Mouse (Mus musculus) heart, adult 8-10 months (tissue): ENCODE results near the gene Rps6kc1. TPM values are rescaled to one million over a fixed set of nuclear protein-coding genes. Genes with fewer than 3 reads are reported as not detected.
"Not testable (repeated sequence)": the region's sequence is repeated elsewhere in the genome, so short reads cannot be mapped to it uniquely, and the experiment has no call there.

Source experiments
- DNase-seq: peaks from one replicate; pipeline ENCODE4 v3.0.0; 2022; ENCODE audit warnings: low spot score
- total RNA-seq, 4 experiments: library from RNA; stranded (reverse); gene quantifications; 2 replicates each; pipeline ENCODE4 v1.2.4; 2022

Gene Rps6kc1
- 10 to 100 TPM; 14.2 to 18.5 (median 17.0) TPM for total RNA-seq

DNA sequence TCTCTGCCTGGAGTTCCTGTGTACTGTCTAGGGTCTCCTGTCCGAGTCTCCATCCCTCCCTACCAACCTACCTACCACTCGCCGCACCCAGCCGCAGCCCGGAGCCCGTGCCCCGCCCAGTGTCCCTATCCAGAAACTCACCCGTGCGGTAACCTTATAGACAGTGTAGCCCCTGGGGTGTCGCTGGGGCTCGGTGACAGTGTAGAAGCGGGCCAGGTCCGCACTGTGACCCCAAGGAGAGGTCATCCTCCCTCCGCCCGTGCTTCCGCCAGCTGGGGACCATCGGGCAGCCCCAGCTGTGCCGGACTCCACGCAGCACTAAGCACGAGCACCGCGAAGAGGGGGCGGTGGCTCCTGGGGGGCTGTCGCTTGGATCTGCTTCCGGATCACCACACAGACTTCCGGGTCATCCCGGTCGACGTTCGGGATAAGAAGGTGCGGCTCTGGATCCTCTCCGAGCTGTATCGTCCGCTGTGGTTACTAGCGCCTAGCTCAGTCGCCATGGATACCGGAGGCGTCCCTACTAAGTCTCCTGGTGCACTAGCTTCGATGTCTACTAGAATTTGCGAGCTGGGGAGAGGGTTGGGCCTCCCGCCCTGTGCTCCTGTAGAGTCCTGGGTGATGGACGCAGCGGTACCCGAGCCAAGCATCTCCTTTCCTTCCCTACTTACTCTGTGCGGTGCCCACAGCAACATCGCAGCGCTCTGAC lies at the start of gene Rps6kc1:
Gene Rps6kc1, minus strand, starts transcription at position 356 of the 709 bp plus-strand sequence.
- peak; percentile 72 for DNase-seq

DNA sequence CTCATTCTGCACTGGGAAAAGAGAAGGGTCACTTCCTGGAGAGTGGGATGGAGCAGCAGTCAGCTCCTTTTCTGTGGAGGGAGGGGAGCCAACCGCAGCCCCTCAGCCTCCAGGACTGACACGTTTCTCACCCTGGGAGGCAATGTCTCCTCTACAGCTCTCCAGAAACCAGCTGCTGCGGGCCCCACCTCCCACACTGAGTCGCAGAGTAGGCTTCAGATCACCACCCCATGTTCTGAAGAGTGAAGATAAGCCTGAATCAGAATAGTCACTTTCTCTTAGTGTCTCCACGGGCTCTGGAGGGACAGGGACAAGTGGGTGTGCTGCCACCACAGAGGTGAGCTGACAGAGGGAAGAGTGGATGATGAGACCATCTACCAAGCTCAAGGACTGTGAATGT lies 47.3 kb upstream of the Rps6kc1 start:
- DNase-seq = no peak

DNA sequence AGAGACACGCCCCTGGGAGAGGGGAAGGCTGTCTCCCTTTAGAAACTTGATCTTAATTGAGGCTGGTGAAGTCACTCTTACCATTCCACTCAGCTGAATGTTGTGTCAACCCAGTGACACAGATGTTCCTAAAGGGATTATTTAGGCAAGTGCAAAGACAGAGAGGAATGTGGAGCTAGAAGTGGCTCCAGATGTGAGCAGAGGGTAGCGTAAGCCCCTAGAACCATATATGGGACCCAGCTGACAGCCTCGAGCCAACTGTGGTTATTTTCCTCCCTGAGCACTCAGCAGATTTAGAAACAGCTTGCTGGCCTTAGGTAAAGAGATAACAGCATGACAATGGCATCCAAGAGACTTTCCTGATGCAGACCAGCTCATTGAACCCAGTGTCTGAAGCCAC lies 41.4 kb upstream of the Rps6kc1 start:
- DNase-seq = no peak

DNA sequence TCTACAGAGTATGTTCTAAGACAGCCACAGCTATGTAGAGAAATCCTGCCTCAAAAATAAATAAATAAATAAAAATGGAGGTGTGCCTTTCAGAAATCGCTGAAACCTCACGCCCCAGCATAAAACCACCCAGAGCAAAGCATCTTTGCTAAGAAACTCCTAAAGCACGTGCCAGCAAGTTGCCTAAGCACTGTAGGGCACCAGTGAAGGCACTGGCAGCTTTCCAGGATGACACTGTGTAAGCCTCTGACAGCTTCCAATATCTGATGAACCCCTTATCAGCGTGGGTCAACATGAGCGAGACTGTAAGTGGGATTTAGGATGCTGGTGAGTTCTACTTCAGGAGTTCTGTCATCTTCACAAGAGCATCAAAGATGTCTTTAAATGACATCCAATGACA lies 39.4 kb upstream of the Rps6kc1 start:
- DNase-seq = no peak

DNA sequence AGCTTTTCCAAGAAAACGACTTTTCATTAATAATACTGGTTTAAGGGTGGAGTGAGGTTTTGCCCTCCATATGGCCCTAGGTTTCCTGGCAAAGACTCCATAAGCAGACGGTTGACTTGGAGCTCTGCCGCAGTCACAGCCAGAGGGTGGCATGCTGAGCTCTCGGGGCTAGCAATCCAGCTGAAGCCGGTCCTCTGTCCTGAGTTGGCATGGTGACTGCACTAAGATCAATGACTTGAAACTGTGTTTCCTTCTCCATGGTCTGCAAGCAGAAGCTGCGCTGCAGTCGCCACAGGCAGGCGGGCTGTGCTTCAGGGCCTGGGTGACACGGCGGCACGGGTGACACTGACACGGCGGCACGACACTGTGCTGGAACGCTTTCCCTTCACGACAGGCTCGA lies 37.3 kb upstream of the Rps6kc1 start:
- DNase-seq = no peak

DNA sequence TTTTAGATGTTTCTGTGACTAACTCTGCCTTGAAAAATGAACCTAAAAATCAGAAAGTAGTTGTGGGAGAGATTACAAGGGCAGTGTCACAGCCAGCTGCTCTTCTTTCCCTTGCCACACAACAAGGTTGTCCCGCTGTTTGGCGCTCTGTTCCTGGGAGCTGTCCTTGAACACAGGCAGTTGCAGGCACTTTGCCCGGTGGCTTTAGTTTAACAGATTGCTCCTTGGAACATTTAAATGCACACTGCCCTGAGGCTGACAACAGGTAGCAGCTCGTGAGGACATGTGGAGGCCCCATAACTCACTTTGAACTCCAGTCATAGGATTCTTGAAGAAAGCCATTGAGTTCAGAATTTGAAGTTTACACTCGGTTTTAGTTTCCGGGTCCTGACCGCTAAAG lies 36.9 kb upstream of the Rps6kc1 start:
- no peak for DNase-seq

DNA sequence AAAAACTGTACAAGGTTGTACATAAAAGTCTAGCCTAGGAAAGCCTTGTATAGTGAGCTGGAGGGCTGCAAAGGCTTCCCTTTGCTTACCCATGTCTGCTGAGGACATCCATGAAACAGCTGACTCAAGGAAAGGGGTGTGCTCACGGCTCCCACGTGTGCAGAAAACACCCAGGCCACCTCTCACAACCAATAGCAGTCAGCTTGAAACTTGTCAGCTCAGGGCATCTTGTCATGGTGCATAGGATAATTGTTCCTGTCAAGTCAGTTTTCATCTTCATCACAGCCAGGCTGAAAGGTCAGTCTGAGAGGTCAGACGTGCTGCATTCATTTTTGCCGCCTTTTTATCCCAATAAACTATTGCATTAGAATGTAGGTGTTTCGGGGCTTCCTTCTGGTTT lies 36.4 kb upstream of the Rps6kc1 start:
- DNase-seq = no peak

DNA sequence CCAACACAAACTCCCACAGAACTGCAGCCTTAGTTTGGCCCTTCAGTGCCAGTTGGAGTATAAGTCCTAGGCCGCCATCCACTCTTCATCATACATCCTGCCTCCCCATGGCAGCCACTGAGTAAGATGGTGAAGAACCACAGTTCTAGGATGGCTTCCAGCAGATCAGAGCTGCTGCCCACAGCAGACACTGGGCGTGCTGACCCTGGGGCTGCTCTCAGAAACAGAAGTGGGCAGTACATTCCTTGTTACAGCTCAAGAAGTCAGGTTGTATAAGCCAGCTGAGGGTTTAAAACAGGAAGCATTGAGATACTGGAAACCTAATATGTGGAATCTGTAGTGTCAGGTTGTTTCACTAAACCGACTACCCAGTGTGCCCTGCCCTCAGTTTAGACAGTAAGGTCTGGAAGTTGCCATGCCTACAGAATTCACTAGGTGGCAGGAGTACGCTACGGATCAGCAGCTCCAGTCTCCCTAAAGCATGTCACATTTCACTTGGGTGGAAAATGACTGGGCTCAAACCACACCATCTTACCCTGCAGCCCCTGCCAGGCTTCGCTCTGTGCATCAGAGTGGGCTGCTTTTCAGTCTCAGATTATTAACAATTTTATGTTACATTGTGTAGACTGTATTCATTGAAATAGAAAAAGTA lies 32.7 kb upstream of the Rps6kc1 start:
- peak; percentile 79 for DNase-seq

DNA sequence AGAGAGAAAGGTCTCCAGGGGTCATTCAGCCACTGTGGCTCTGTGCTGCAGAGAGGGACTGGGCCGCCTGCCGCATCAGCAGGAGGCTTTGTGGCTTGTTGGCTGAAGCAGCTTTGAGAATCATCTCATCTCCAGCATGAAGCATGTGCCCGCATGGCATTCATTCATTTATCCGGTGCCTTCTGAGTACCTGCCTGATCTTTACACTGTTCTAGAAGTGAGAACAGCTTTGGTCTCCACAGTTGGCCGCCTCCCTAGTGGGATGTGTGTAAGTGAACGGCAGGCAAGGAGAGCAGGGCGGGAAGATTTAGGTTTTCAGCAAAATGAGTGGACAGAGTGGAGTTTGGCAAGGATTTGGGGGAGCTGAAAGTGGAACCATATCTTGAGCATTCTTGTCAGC lies 28.2 kb upstream of the Rps6kc1 start:
- no peak for DNase-seq

DNA sequence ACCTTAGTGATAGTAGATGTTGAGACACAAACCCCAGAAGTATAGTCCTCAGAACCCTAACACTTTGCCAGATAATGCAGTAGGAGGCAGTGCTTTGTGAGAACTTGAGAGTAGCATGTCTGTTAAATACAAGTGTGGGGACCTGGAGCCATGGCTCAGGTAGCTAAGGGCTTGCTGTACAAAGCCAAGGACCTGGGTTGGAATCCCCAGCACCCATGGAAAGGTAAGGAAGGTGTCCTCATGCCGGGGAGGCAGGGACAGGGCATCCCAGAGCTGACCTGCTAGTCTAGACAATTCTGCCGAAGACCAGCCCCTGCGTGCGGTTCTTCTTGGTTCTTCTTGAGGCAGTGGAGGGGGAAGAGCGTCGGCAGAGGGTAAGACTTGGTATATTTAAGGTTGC lies 18.6 kb upstream of the Rps6kc1 start:
- DNase-seq = no peak

DNA sequence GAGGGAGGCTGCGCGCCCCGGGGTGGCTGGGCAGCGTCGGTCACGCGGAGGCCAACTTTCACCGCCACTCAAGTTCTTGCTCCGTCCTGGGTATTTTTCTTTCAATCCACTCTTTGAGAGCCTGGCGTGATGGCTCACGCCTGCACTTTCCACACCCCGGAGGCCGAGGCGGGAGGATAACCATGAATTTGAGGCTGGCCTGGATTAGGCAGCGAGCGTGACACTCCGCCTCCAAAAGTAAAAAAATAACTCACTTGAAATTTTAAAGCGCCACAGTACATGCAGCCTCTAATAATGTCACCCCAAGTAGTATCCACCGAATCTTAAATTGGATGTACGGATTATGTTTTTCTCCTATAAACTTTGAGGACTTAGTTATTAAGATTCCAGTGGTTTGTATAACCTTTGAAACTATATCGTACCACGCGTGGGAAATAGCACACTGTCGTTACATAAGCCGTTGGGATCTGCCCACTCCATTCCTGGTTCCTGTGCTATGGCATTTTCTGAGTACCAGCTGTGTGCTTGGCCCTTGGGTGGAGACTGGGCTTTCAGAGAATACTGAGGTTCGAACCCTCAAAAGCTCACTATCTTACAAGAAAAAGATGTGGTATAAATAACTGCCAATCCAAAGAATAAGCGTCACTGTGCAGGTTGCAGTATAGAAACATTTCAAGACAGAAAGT lies 17.6 kb upstream of the Rps6kc1 start:
- DNase-seq = peak; percentile 47

DNA sequence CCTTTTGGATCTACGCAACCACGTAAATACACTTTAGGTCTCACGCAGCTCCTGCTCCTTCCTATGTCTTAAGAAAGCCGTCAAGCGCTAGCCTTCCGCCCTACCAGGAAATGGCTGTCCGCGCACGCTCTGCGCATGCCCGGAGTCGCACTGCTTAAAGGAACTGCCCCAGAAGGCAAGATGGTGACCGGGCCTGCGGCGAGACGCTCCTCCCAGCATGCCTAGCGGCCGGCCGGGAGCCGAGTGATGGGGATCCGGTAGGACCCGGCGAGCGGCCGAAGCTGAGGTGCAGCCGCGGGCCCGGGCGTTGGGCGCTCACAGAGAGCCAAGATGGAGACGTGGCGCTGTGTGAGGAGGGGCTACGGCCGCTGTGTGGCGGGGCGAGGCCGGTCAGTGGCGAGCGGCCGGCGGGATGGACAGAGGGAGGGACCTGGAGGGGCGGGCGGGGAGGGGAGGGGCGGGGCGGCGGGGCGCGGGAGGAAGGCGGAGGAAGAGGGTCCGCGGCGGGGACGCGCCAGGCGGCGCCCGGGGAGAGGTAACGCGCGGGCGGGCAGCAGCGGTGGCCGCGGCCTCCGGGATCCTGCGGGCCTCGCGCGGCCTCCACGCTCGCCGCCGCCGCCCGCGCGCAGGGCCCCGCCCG lies 16.9 kb upstream of the Rps6kc1 start:
- peak; percentile 97 for DNase-seq

DNA sequence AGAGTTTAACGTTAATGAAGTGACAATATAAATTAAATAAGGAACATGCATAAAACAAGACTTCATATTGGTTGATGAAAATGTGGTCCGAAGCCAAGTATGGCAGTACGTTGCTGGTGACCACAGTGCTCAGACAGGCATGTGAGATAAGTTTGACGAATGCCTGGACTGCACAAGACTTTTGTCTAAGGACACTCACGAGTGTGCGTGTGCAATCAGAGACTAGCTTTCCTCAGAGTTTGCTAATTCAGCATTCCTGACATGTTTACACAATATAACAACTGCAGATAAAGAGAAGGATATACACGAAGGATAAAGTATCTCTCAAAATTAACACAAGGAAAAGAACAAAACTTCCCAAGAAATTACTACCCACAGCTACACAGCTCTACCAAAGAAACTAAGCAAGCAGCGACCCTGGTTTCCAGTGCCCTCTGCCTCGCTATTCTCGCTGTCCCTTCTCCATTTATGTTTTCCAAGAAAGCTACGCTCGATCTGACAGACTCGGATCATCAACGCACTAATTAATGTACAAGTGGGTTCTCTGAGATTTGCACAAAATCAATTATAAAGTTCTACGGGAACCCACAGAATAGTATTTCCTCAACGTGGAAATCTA lies 16.3 kb upstream of the Rps6kc1 start:
- DNase-seq = no peak

DNA sequence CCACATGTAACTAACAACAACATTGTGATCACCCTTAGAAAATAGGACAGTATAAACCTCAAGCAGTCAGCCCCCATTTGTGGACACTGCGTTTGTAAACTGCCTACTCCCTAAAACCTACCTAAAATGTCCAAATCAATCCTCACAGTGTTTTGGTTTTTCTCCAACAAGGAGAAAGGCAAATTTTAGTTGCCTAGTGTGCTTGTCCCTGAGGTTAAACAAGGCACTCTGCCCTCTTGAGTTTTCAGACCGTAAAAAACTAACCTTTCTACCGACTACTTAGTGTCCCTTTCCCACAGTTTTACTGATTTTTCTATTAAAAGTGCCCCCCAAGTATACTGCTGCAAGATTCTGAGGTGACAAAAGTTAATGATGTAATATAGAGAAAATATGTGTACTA lies 15.7 kb upstream of the Rps6kc1 start:
- no peak for DNase-seq

DNA sequence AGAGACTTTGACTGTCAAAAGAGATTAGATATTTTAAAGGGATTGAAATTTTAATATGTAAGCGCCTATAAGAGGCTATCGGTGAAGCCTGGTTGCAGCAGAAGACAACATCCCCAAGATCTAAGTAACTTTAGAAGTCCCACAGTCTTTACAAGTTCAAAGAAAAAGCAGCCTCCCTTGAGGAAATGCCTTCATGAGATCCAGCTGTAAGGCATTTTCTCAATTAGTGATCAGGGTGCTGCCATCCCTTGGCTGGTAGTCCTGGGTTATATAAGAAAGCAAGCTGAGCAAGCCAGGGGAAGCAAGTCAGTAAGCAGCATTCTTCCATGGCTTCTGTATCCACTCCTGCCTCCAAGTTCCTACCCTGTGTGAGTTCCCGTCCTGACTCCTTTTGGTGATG lies 13.2 kb upstream of the Rps6kc1 start, which contains the start of gene Angel2:
Gene Angel2, plus strand, starts transcription at position 301 of the 400 bp plus-strand sequence.
- not testable (repeated sequence) for DNase-seq

DNA sequence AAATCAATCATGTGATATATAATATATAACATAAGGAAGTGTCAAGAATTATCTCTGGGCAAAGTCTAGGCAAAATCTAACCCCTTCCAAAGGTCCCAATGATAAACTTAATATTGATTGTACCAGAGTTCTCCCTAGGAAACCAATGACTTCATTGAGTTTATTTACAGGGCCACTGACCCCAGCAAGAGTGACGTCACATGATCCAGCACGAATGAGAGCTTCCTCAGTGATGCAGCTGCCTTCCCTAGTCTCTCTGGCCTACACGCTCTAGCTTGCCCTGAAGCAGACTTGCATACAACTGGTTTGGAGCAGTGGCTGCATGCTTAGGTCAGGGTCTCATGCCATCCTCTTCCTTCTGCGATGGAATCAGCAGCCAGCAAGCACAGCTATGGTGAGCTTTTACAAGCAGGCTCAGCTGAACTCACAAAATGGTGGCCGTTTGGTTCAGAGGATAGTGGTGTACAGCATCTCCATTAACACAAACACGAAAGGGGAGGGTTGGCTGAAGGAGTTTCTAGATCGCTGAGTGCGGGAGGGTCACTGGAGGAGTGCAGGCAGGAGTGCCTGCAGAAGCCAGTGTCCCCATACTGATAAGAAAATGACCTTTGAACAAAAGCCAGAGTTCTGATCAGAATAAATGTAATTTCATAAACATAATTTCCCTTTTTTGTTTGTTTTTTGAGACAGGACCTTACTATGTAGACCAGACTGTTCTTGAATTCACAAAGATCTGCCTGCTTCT lies 8.3 kb upstream of the Rps6kc1 start:
- DNase-seq = no peak

DNA sequence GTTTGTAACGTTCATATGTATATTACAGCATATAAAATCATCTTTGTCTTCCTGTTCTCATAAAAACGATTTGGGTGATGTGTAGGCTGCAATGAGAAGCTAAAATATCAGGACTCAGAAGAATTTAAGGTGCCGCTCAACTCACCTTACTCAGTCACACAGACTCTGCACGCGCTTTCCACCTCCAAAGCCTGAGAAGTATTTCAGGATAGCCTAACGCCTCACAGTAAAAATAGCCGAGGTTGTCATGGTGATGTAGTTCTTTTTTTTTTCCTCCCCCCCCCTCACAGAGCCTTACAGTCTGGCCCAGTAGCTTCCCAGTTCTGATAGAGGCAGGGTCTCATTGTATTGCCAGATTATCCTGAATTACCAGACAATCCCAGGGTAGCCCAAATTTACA lies 7.4 kb upstream of the Rps6kc1 start:
- no peak for DNase-seq

DNA sequence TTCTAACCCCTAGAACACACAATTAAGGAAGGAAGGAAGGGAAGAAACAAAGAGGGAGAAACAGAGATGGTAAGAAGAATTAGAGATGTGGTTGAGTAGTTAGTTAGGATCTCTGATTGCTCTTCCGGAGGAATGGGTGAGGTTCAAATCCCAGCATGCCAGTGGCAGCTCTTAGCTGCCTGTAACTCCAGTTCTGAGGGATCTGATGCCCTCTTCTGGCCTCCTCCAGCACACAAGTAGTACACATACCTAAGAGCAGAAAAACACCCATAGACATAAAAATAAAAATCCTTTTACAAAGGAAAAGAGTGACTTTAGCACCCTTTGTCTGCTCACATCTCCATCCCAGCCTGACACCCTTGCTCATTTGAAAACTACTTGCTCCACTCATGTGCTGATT lies 1.1 kb upstream of the Rps6kc1 start:
- no peak for DNase-seq

DNA sequence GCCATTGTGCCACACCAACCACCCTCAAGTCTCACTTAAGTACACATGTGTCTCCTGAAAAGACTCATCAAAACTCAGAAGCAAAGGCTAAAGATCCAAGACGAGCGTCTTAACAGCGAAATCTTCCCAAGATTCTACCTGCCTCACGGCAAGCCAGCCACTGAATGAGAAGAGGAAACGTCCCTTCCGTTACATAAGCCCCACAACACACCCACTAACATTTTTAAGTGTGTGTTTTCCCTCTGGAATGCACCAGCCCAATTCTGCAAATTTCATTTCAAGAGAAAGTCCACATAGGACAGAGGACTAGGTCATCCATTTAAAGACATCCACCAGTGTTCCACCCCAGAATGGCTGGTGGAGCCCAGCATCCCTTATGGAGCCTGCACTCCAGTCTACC lies 734 bp downstream of the Rps6kc1 start:
- no peak for DNase-seq

DNA sequence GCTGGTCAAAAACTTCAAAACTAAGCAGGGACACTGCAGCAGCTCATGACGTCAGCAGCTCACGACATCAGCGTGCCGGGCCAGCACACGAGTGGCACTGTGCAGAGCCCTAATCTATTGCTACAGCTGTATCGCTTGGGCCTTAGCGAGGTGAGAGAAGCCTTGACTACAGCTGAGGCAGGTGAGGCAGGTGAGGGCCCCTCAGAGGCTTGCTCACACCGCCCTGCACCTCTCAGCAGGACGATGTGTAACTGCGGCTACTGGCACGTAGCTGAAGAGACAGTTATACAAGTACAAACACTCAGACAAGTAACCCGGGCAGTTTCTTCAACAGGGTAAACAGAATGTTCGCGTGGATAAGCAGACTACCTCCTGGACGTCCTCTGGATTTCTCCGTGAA lies 6.9 kb downstream of the Rps6kc1 start:
- no peak for DNase-seq

DNA sequence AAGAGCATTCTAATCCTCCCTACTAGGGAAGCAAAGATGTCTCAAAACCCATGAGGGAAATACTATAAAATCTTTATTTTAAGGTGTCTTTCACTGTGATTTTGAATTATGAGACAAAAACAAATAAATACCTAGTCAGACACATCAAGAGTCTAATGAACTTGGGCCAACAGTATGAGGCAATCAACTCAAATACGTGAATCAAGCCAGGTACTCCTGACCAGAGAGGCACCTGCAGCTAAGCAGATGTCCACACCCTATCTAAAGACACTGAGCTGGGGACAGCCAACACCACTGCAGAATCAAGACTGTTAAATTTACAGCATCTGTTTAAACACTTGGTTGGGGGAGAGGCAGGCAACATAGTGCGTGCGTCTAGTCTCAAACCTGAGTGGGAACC lies 7.4 kb downstream of the Rps6kc1 start:
- DNase-seq = no peak
